Mouse (Mus musculus): Measurements from ENCODE around the gene Ccdc66. TPM values are rescaled to one million over a fixed set of nuclear protein-coding genes. Genes with fewer than 3 reads are reported as not detected.

Ccdc66 gene
- 11.1 and 11.2 TPM in 2 replicates for polyA plus RNA-seq (2015; fragmentation: Nextera tagmentation; extraction: Ambion mirVana)

DNA sequence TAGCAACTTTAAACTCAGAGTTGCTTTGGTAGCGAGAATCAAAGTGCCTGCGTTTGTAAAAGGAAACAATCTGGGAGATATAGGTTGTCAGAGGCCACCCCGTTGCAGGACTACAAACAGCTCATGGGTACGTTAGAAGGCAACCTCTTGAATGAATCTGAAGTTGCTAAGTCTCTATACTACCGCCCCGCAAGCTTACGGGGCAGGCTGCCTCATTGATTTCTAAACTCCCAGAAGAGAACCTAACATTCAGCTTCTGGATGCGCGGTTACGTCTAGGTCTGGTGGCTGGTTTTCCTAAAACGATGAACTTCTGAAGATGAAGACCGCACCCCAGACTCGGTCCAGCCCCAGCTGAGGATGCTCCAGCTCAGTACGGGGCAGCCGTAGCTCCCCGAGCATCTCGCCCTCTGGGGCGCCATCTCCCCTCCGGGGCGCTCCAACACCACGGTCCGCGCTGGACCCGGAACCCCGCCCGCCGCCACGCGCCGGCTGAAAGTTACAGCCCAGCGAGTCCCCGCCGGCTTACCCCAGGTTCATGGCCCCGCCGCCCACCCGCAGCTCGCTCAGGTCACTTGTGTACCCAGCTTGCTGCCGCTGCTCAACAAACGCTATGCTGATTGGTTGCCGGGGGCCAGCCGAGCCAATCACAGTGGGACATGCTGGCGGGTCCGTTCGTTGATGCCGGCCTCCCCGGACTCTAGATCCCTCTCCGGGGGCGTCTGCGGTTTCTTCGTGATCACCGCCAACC is at the start of gene Ccdc66:
Gene Ccdc66, minus strand, starts transcription at position 567 of the 750 bp plus-strand sequence.
- Histone ChIP-seq H3K4me1 (peaks cover 3% of the 10 kb centered on the region), H3K36me3 (0 out of 2 replicates have a peak, but pooled peaks cover 6% of the 10 kb centered on the region), H3K27me3 (no peaks in the 10 kb centered on the region), H3K27ac (peak within 1 kb of the TSS; percentile 65; the same call in 1 of the 2 replicates), H3K9ac (peak within 1 kb of the TSS; percentile 60), H3K4me2 (peak within 1 kb of the TSS; percentile 53), H3K9me3 (no peaks in the 10 kb centered on the region), H3K4me3 (peak within 1 kb of the TSS; percentile 79)
- WGBS = under 1% methylated on average over 51 of the region's 51 CpGs
- peak; percentile 90 for ATAC-seq (ENCODE audit: insufficient number of reproducible peaks, low FRiP score, low TSS enrichment, low read depth)

DNA sequence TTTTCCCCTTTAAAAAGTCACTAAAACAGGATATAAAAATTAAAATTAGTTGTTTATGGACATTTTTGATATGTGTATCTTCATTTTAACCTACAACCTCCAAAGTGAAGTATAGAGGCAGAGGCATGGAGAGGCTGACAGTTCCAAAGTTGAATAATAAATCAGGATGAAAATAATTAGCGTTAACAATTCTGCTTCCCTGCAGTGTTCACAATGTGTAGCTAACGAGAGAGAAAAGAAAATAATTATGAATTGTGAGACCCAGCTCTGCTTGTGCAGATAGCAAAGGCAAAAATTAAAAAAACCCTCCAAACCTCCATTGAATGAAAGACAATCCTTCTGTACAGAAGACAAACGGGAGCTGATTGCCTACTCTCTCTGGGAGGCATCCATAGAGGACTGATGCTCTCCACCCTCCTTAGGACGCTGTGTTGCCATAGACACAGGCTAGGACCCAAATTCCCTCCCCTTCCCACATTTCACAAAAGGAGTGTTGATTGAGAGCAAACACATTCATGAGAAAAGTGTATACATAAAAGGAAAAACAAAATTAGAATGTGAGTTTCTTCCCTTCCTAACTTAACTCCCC is 35.7 kb upstream of the Ccdc66 start:
- Histone ChIP-seq H3K36me3 (no peaks in the 10 kb centered on the region), H3K4me2 (no peak overlapping the region), H3K4me3 (no peak overlapping the region), H3K9me3 (no peaks in the 10 kb centered on the region), H3K4me1 (no peaks in the 10 kb centered on the region), H3K9ac (no peak overlapping the region), H3K27ac (no peak overlapping the region), H3K27me3 (no peaks in the 10 kb centered on the region)
- ATAC-seq (ENCODE audit: insufficient number of reproducible peaks, low FRiP score, low TSS enrichment, low read depth) = no peak
- 68% methylated on average over 4 of the region's 4 CpGs for WGBS

DNA sequence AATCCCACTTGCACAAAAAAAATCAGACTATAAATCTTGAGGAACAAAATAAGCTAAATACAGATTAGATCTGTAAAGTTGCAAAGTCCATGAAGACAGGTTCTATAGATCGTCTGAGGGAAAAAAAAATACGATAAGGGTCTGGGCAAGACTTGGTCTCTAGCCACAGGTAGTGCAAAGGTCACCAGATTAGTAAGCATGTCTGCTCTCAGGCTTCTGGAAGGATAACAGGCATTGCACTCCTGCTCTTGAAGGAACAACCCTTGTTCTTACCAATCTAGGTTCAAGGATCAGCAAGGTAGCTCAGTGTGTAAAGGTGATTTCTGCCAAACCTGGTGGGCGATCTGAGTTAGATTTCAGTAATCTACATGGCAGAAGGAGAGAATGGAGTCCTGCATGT is 28.2 kb upstream of the Ccdc66 start:
- Histone ChIP-seq H3K27ac (no peak overlapping the region), H3K9ac (no peak overlapping the region), H3K27me3 (no peaks in the 10 kb centered on the region), H3K4me2 (no peak overlapping the region), H3K36me3 (no peaks in the 10 kb centered on the region), H3K4me3 (no peak overlapping the region), H3K4me1 (no peaks in the 10 kb centered on the region), H3K9me3 (no peaks in the 10 kb centered on the region)
- WGBS = 77% methylated on average over 3 of the region's 3 CpGs
- no peak for ATAC-seq (ENCODE audit: insufficient number of reproducible peaks, low FRiP score, low TSS enrichment, low read depth)

DNA sequence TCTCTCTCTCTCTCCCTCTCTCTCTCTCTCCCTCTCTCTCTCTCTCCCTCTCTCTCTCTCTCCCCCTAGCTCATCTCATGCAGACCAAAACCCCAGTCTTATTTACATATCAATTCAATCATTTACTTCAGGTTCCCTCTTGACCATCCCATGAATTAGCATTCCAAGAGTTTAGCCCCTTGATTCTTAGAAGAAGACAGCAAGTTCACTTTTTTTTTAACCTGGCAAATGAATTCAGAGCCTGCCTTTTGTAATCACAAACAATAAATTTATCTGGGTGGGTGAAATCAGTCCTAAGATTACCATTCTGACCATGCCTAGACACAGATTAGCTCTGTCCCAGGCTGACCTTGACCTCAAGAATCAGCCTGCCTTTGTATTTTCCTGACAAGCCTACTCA is 16.3 kb upstream of the Ccdc66 start:
- H3K9me3 ChIP-seq = no peaks in the 10 kb centered on the region
- no peak for ATAC-seq (ENCODE audit: insufficient number of reproducible peaks, low FRiP score, low TSS enrichment, low read depth)
- no peaks in the 10 kb centered on the region for H3K36me3 ChIP-seq
- H3K4me2 ChIP-seq = no peak overlapping the region
- no peak overlapping the region for H3K9ac ChIP-seq
- no peak overlapping the region for H3K4me3 ChIP-seq
- no peaks in the 10 kb centered on the region for H3K27me3 ChIP-seq
- H3K27ac ChIP-seq = no peak overlapping the region
- H3K4me1 ChIP-seq = no peaks in the 10 kb centered on the region

DNA sequence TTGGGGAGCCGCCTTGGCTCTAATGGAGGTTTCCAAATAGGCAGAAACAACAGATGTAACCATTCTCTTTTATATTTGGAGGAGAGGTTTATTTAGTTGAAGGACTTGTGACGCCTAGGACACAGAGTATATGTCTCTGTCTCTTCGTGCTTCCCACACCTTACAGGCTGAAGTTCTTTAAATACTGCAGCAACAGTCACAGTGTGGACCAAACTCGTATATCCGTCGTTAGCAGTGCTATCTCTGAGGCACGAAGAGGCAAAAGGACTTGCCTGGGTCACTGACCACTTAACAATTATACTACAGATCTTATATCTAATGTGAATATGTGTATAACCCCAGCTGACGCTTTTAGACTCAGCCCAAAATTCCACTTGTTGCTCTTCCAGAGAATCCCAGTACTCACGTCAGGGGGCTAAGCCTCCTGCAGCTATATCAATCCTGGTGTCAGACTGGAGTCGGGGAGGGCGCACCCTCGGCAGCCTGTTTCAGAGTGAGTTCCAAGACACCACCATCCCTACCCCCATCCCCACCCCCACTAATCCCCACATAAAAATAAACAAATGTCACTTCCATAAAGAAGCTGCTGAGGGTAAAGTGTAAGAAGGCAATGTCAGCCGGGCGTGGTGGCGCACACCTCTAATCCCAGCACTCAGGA is 513 bp upstream of the Ccdc66 start:
- Histone ChIP-seq H3K9me3 (no peaks in the 10 kb centered on the region), H3K4me2 (peak overlapping the region; percentile 53), H3K36me3 (0 out of 2 replicates have a peak, but pooled peaks cover 6% of the 10 kb centered on the region), H3K27ac (peak overlapping the region; percentile 65; the same call in 1 of the 2 replicates), H3K27me3 (no peaks in the 10 kb centered on the region), H3K4me3 (peak overlapping the region; percentile 79), H3K9ac (peak overlapping the region; percentile 60; the same call in 1 of the 2 replicates), H3K4me1 (peaks cover 3% of the 10 kb centered on the region)
- 28% methylated on average over 15 of the region's 15 CpGs for WGBS
- ATAC-seq (ENCODE audit: insufficient number of reproducible peaks, low FRiP score, low TSS enrichment, low read depth) = 0 out of 2 replicates have a peak, but pooled peaks have one; percentile 26

DNA sequence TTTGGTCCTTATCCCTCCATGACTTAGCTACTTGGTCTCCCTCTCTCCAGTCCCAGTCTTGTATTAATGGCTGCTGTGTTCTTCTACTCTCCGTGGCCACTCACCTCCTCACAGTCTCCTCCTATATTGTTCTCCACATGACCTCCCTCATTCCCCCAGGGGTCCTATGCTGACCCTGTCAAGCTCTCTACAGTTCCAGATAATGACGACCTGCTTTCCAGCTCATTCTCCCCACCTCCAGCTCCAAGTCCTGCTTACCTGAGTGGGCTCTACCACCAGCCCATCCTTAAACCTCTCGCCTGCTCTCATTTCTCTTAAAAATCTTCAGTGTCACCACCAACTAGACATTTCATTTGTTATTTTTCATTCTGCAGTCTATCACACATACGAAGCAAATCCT is 7.2 kb downstream of the Ccdc66 start:
- Histone ChIP-seq H3K36me3 (peaks cover 26% of the 10 kb centered on the region), H3K9me3 (no peaks in the 10 kb centered on the region)
- ATAC-seq (ENCODE audit: insufficient number of reproducible peaks, low FRiP score, low TSS enrichment, low read depth) = no peak

DNA sequence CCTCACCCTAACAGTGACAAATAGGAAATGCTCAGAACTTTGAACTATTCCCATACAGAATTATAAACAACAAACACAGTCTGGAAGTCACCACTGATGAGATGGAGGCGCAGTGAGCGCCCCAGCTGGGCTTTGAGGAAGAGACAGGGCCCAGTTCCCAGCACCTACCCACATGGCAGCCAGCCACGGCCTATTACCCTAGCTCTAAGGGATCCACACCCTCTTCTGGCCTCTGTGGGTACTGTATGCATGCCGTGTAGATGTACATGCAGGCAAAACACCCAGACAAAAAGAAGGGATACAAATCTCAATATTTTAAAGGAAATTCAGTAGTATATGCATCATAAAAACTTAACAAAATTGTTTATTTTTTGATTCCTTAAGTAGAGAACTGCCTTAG is 14.7 kb downstream of the Ccdc66 start:
- Histone ChIP-seq H3K36me3 (peaks cover 72% of the 10 kb centered on the region), H3K27me3 (no peaks in the 10 kb centered on the region), H3K9me3 (no peaks in the 10 kb centered on the region), H3K4me1 (no peaks in the 10 kb centered on the region), H3K4me2 (no peak overlapping the region), H3K9ac (no peak overlapping the region), H3K27ac (no peak overlapping the region), H3K4me3 (no peak overlapping the region)
- 94% methylated on average over 4 of the region's 4 CpGs for WGBS
- ATAC-seq (ENCODE audit: insufficient number of reproducible peaks, low FRiP score, low TSS enrichment, low read depth) = no peak

More for the DNA sequence above, 7.2 kb downstream of the Ccdc66 start:
- H3K27ac ChIP-seq = no peak overlapping the region
- no peak overlapping the region for H3K9ac ChIP-seq
- WGBS = 87% methylated on average over 4 of the region's 4 CpGs
- H3K4me1 ChIP-seq = no peaks in the 10 kb centered on the region
- H3K4me3 ChIP-seq = no peak overlapping the region
- H3K27me3 ChIP-seq = no peaks in the 10 kb centered on the region
- H3K4me2 ChIP-seq = no peak overlapping the region

DNA sequence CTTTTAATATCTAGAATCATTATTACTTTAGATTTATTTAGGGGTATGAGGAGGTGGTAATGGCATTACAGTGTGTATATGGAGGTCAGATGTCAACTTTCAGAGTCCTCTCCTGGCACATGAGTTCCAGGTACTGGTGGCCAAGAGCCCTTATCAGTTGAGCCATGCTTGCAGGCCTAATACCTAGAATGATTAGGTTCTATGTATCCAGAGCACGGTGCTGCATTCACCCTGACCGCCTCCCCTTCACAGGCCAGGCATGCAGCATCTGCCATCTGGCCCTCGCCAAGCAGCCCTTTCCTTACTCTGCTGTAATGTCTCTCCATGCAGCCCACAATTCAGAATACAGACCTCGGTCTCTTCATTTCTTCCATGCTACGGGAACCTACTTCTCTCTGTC is 16.9 kb downstream of the Ccdc66 start:
- H3K27me3 ChIP-seq = no peaks in the 10 kb centered on the region
- no peak for ATAC-seq (ENCODE audit: insufficient number of reproducible peaks, low FRiP score, low TSS enrichment, low read depth)
- no peaks in the 10 kb centered on the region for H3K4me1 ChIP-seq
- 91% methylated on average over 5 of the region's 5 CpGs for WGBS
- peaks cover 69% of the 10 kb centered on the region for H3K36me3 ChIP-seq
- H3K9me3 ChIP-seq = no peaks in the 10 kb centered on the region
- H3K27ac ChIP-seq = no peak overlapping the region
- H3K9ac ChIP-seq = no peak overlapping the region
- H3K4me2 ChIP-seq = no peak overlapping the region
- H3K4me3 ChIP-seq = no peak overlapping the region

DNA sequence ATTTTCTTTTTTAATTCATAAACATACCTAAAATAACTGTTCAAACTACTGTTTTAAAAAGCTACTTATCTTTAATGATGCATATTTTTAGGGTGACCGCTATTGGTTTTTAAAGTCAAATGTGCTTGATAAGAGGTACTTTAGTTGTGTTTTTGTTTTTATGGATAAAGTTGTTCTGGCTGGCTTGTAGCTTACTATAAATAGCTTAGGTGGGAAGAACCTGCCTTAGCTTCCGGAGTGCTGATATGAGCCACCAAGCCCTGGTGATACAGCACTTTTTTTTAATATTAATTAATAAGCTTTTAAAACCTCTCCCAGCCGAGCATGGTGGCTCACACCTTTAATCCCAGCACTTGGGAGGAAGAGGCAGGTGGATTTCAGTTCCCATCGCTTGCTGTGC is 61.3 kb downstream of the Ccdc66 start:
- Histone ChIP-seq H3K4me1 (no peaks in the 10 kb centered on the region), H3K4me2 (no peak overlapping the region), H3K4me3 (no peak overlapping the region), H3K36me3 (peaks cover 46% of the 10 kb centered on the region), H3K27ac (no peak overlapping the region), H3K27me3 (no peaks in the 10 kb centered on the region), H3K9me3 (no peaks in the 10 kb centered on the region), H3K9ac (no peak overlapping the region)
- no peak for ATAC-seq (ENCODE audit: insufficient number of reproducible peaks, low FRiP score, low TSS enrichment, low read depth)
- WGBS = 86% methylated on average over 4 of the region's 4 CpGs

DNA sequence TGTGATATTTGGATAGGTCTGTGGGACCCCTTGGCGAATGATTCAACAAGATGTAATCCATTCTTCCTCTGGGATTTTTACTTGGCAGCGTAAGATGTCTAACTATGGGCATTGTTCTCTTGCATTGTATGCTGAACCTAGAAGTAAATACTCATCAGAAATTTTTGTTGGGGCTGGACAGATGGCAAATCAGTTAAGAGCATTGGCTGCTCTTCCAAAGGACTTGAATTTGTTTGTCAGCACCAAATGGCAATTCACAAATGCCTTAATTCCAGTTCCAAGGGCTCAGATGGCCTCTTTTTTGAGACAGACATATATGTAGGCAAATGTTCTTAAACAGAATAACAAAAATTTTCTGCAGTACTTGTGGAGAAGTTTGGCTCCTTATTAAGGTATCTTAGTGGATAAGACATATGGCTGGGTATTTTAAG is 63.4 kb downstream of the Ccdc66 start:
- Histone ChIP-seq H3K4me1 (no peaks in the 10 kb centered on the region), H3K9ac (no peak overlapping the region), H3K4me3 (no peak overlapping the region), H3K36me3 (peaks cover 43% of the 10 kb centered on the region), H3K4me2 (no peak overlapping the region), H3K9me3 (no peaks in the 10 kb centered on the region), H3K27me3 (no peaks in the 10 kb centered on the region), H3K27ac (no peak overlapping the region)
- no peak for ATAC-seq (ENCODE audit: insufficient number of reproducible peaks, low FRiP score, low TSS enrichment, low read depth)
- 87% methylated on average over 2 of the region's 2 CpGs for WGBS

DNA sequence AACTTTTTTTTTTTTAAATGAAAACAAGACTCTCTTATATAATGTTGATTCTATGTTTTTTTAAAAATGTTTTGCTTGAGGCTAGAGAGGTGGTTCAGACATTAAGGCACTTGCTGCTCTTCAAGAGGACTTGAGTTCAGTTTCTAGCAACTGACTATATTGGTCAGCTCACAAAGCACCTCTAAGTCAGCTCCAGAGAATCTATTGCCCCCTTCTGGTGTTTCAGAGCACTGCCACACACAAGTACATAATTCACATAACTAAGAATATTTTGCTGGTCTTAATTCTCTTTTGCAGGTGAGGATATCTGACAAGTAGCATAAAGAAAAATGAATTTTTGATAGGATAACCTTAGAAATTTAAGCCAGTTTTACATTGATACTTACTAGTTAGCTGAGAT is 67.3 kb downstream of the Ccdc66 start:
- Histone ChIP-seq H3K36me3 (peaks cover 39% of the 10 kb centered on the region), H3K4me2 (no peak overlapping the region), H3K9ac (no peak overlapping the region), H3K9me3 (no peaks in the 10 kb centered on the region), H3K4me3 (no peak overlapping the region), H3K4me1 (no peaks in the 10 kb centered on the region), H3K27me3 (no peaks in the 10 kb centered on the region), H3K27ac (no peak overlapping the region)
- ATAC-seq (ENCODE audit: insufficient number of reproducible peaks, low FRiP score, low TSS enrichment, low read depth) = no peak

DNA sequence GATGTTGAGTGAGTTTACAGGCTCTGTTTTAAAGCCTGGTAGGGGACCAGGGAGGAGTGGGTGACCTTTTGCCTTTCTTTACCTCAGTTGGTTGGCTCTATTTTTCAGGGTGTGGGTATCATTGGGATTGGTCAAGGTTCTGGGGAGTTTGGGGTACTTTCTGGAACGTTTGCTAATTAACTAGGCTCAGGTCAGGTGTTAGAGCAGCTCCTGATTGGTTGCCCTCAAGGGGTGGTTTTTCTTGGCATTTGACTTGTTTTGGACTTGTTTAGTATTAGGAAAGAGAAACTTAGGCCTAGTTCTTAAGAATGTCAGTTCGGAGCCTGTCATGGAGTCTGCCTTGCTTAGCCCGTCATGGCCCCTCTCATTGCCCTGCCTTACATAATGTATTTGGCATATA is 71.4 kb downstream of the Ccdc66 start:
- no peak overlapping the region for H3K4me3 ChIP-seq
- no peaks in the 10 kb centered on the region for H3K4me1 ChIP-seq
- H3K27ac ChIP-seq = no peak overlapping the region
- no peak overlapping the region for H3K4me2 ChIP-seq
- H3K27me3 ChIP-seq = no peaks in the 10 kb centered on the region
- 81% methylated on average over 3 of the region's 3 CpGs for WGBS
- ATAC-seq (ENCODE audit: insufficient number of reproducible peaks, low FRiP score, low TSS enrichment, low read depth) = no peak
- H3K9me3 ChIP-seq = no peaks in the 10 kb centered on the region; the same call in 1 of the 2 replicates
- no peak overlapping the region for H3K9ac ChIP-seq
- H3K36me3 ChIP-seq = peaks cover 30% of the 10 kb centered on the region

All from limb, embryonic 15.5 days (tissue).